Mouse (Mus musculus): ENCODE measurements around the gene Nup93. TPM values are rescaled to one million over a fixed set of nuclear protein-coding genes. Genes with fewer than 3 reads are reported as not detected.

Nup93 gene
- polyA plus RNA-seq, 1 experiment from 2014 or later = 28.1 TPM

DNA sequence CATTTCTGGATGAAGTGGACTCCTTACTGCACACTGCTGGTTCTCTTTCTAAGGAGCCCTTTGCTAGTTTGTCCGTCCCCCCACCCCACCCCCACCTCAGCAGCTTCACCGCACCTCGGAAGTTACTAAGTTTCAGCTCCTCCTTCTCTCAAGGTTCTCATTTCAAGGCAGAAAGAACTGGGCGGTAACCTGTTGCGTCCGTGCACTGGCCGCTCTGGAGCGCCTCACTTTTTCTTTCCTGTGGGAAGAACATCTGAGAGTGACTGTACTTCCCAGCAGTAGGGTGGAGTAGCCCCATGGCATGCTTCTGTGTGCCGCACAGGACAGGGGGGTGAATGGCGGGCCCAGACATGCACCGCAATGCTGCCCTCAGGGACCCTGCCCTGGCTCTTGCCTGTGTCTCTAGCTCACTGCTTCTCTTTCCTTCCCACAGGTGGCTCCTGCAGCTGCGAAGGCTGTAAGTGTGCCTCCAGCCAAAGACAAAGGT lies 30.0 kb upstream of the Nup93 start:
- H3K27ac ChIP-seq (replicated peaks) = peak overlapping the region; percentile 95
- no peaks in the 10 kb centered on the region for H3K36me3 ChIP-seq (ENCODE audit: control insufficient read depth, insufficient read depth, low read length)
- no peaks in the 10 kb centered on the region for H3K9me3 ChIP-seq (ENCODE audit: control insufficient read depth, low read length)
- peaks cover 5% of the 10 kb centered on the region; the same call in 1 of the 2 replicates for H3K4me1 ChIP-seq (replicated peaks; ENCODE audit: control insufficient read depth, insufficient read depth)
- peak overlapping the region; percentile 45; the same call in 1 of the 2 replicates for H3K9ac ChIP-seq (ENCODE audit: low read length)
- H3K4me3 ChIP-seq (ENCODE audit: low read depth, low read length) = no peak overlapping the region; the same call in 1 of the 2 replicates
- WGBS = 17% methylated on average over 12 of the region's 12 CpGs
- no peak for TF ChIP-seq EP300 (optimal IDR thresholded peaks at IDR 0.05)
- no peak for TF ChIP-seq CTCF (IDR thresholded peaks at IDR 0.05; ENCODE audit: low read depth)
- ATAC-seq (ENCODE audit: low FRiP score, low TSS enrichment) (peak; percentile 21), DNase-seq (ENCODE audit: low spot score) (peak; percentile 70)
- H3K27me3 ChIP-seq (ENCODE audit: control insufficient read depth, insufficient read depth, low read length) = no peaks in the 10 kb centered on the region; the same call in 1 of the 2 replicates
- H3K4me2 ChIP-seq (replicated peaks; ENCODE audit: low read depth) = peak overlapping the region; percentile 51

DNA sequence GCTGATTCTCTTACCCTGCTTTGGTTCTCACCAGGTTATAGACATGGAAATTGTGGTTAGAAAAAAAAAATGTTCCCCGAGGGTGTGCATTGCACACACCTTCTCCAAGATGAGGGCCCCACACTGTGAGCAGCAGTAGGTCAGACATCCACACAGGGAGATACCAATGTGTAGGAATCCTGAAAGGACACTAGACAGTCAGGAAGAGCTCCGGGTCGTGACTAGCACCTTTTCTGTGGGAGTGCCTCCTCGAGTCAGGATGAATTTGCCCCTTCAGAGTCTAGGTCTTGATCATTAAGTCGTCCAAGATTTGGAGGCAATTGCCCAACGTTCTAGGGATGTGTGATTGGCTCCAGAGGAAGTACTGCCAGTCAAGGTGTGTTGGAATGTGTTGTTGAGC lies 28.6 kb upstream of the Nup93 start:
- no peaks in the 10 kb centered on the region; the same call in 1 of the 2 replicates for H3K27me3 ChIP-seq (ENCODE audit: control insufficient read depth, insufficient read depth, low read length)
- H3K27ac ChIP-seq (replicated peaks) = peak overlapping the region; percentile 83
- DNase-seq (ENCODE audit: low spot score) = no peak
- H3K36me3 ChIP-seq (ENCODE audit: control insufficient read depth, insufficient read depth, low read length) = no peaks in the 10 kb centered on the region
- H3K4me1 ChIP-seq (replicated peaks; ENCODE audit: control insufficient read depth, insufficient read depth) = peaks cover 3% of the 10 kb centered on the region; the same call in 1 of the 2 replicates
- no peaks in the 10 kb centered on the region for H3K9me3 ChIP-seq (ENCODE audit: control insufficient read depth, low read length)
- WGBS = 68% methylated on average over 6 of the region's 6 CpGs
- H3K4me3 ChIP-seq (ENCODE audit: low read depth, low read length) = no peak overlapping the region
- H3K4me2 ChIP-seq (replicated peaks; ENCODE audit: low read depth) = no peak overlapping the region
- no peak overlapping the region for H3K9ac ChIP-seq (ENCODE audit: low read length)
- TF ChIP-seq EP300 (optimal IDR thresholded peaks at IDR 0.05) (no peak), CTCF (IDR thresholded peaks at IDR 0.05; ENCODE audit: low read depth) (no peak)
- ATAC-seq (ENCODE audit: low FRiP score, low TSS enrichment) = no peak

DNA sequence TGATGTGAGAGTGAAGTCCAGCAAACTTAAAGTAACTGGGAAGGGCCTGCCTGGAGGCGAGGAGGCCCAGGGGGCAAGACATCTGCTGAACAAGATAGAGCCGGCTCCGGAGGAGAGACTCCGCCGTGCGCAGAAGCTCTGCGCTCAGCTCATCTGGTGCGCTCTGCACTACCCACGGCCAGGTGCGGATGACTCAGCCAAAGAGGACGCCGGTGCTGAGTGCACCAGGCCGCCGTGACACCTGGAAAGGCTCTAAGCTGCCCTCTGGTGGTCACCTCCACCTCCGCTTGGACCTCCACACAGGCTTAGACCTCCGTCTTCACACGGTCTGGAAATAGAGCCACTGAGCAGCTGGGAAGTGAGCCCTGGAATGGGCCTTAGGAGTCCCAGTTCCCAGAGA lies 27.8 kb upstream of the Nup93 start:
- no peak overlapping the region for H3K4me3 ChIP-seq (ENCODE audit: low read depth, low read length)
- no peak for TF ChIP-seq EP300 (optimal IDR thresholded peaks at IDR 0.05)
- peak; percentile 87 for TF ChIP-seq CTCF (IDR thresholded peaks at IDR 0.05; ENCODE audit: low read depth)
- peak overlapping the region; percentile 14; the same call in 1 of the 2 replicates for H3K4me2 ChIP-seq (replicated peaks; ENCODE audit: low read depth)
- H3K27me3 ChIP-seq (ENCODE audit: control insufficient read depth, insufficient read depth, low read length) = no peaks in the 10 kb centered on the region; the same call in 1 of the 2 replicates
- peak; percentile 95 for DNase-seq (ENCODE audit: low spot score)
- peak overlapping the region; percentile 23; the same call in 1 of the 2 replicates for H3K9ac ChIP-seq (ENCODE audit: low read length)
- H3K36me3 ChIP-seq (ENCODE audit: control insufficient read depth, insufficient read depth, low read length) = no peaks in the 10 kb centered on the region
- H3K27ac ChIP-seq (replicated peaks) = peak overlapping the region; percentile 83
- 6% methylated on average over 17 of the region's 17 CpGs for WGBS
- no peaks in the 10 kb centered on the region for H3K9me3 ChIP-seq (ENCODE audit: control insufficient read depth, low read length)
- H3K4me1 ChIP-seq (replicated peaks; ENCODE audit: control insufficient read depth, insufficient read depth) = peaks cover 3% of the 10 kb centered on the region; the same call in 1 of the 2 replicates
- ATAC-seq (ENCODE audit: low FRiP score, low TSS enrichment) = peak; percentile 88

DNA sequence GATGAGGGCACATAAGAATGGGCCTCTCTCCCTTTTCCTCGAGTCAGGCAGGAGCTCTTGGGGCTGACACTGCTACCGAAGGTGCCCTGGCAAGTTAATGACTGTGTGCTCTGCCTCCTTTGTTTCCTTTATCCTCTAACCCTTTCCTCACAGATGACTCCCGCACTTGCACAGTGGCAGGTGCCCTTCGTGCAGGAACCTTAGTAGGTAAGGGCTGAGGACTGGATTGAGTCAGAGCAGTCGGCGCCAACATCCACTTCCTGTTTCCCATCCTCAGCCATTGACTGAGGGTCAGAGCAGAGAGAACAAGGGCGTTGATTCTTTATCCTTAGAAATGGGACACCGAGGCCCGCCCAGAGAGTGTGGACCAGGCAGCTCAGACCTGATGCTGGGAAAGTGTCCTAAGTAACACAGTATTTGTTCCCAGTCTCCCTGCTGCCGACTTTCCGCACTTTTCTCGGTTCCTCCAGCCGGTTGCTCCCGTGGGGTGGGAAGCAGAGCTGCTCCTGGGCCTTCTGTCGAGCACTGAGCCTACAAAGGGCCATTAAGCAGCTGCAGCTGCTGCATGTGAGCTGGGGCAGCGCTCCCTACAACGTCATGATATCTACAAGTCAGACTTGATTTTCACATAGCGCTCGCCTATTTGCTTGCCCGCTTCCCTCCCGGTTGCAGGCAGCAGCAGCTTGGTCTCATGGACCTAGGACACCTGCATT lies 26.9 kb upstream of the Nup93 start:
- peak; percentile 58 for DNase-seq (ENCODE audit: low spot score)
- H3K9me3 ChIP-seq (ENCODE audit: control insufficient read depth, low read length) = no peaks in the 10 kb centered on the region
- H3K27me3 ChIP-seq (ENCODE audit: control insufficient read depth, insufficient read depth, low read length) = no peaks in the 10 kb centered on the region; the same call in 1 of the 2 replicates
- TF ChIP-seq CTCF (IDR thresholded peaks at IDR 0.05; ENCODE audit: low read depth) (no peak), EP300 (optimal IDR thresholded peaks at IDR 0.05) (no peak)
- no peak overlapping the region; the same call in 1 of the 2 replicates for H3K9ac ChIP-seq (ENCODE audit: low read length)
- no peak overlapping the region for H3K4me2 ChIP-seq (replicated peaks; ENCODE audit: low read depth)
- H3K27ac ChIP-seq (replicated peaks) = peak overlapping the region; percentile 83
- no peaks in the 10 kb centered on the region for H3K36me3 ChIP-seq (ENCODE audit: control insufficient read depth, insufficient read depth, low read length)
- peaks cover 3% of the 10 kb centered on the region; the same call in 1 of the 2 replicates for H3K4me1 ChIP-seq (replicated peaks; ENCODE audit: control insufficient read depth, insufficient read depth)
- peak; percentile 9 for ATAC-seq (ENCODE audit: low FRiP score, low TSS enrichment)
- WGBS = 42% methylated on average over 21 of the region's 21 CpGs
- no peak overlapping the region for H3K4me3 ChIP-seq (ENCODE audit: low read depth, low read length)

GRCm38 (mm10) chr8:94189275-94190031 lies 24.9 kb upstream of the Nup93 start:
- H3K9ac ChIP-seq (ENCODE audit: low read length) = no peak overlapping the region
- no peaks in the 10 kb centered on the region for H3K27me3 ChIP-seq (ENCODE audit: control insufficient read depth, insufficient read depth, low read length)
- H3K9me3 ChIP-seq (ENCODE audit: control insufficient read depth, low read length) = no peaks in the 10 kb centered on the region
- 59% methylated on average over 13 of the region's 13 CpGs for whole genome bisulfite sequencing
- no peak overlapping the region for H3K27ac ChIP-seq (replicated peaks)
- TF ChIP-seq EP300 (optimal IDR thresholded peaks at IDR 0.05) (no peak), CTCF (IDR thresholded peaks at IDR 0.05; ENCODE audit: low read depth) (no peak)
- 0 out of 2 replicates have a peak, but pooled peaks cover 3% of the 10 kb centered on the region for H3K4me1 ChIP-seq (replicated peaks; ENCODE audit: control insufficient read depth, insufficient read depth)
- ATAC-seq (ENCODE audit: low FRiP score, low TSS enrichment) (no peak), DNase-seq (ENCODE audit: low spot score) (peak; percentile 58)
- H3K4me3 ChIP-seq (ENCODE audit: low read depth, low read length) = no peak overlapping the region
- H3K36me3 ChIP-seq (ENCODE audit: control insufficient read depth, insufficient read depth, low read length) = no peaks in the 10 kb centered on the region
- no peak overlapping the region for H3K4me2 ChIP-seq (replicated peaks; ENCODE audit: low read depth)

Measured in stomach, postnatal 0 days (tissue).